Mouse (Mus musculus) intestine, embryonic 15.5 days (tissue): ENCODE results near the gene Gnptg. TPM values are rescaled to one million over a fixed set of nuclear protein-coding genes. Genes with fewer than 3 reads are reported as not detected.

ENCODE experiments used
- polyA plus RNA-seq: library from polyadenylated mRNA; unstranded; fragments of >200 nt; fragmentation: Nextera tagmentation; extraction: Ambion mirVana; gene quantifications from 2 replicates; pipeline ENCODE4 v1.2.1, GENCODE M21; 2015

Gnptg gene
- polyA plus RNA-seq, 1 experiment from 2014 or later = 40.6 TPM

Other genes with a start within 250 kb of the Gnptg start
- 5.2 and 5.3 TPM in 2 replicates for gene Cramp1l, start 224.3 kb downstream of the Gnptg start, polyA plus RNA-seq
- gene Ift140, start 224.0 kb downstream of the Gnptg start, polyA plus RNA-seq = 12.3 and 14.8 TPM in 2 replicates
- 22.8 and 23.2 TPM in 2 replicates for gene Tmem204, start 156.5 kb downstream of the Gnptg start, polyA plus RNA-seq
- gene Telo2, start 124.2 kb downstream of the Gnptg start, polyA plus RNA-seq = 34.0 and 39.3 TPM in 2 replicates
- 0.15 and 0.25 TPM in 2 replicates for gene Ptx4, start 119.4 kb downstream of the Gnptg start, polyA plus RNA-seq
- 20.3 and 20.4 TPM in 2 replicates for gene Clcn7, start 106.7 kb downstream of the Gnptg start, polyA plus RNA-seq
- 0.16 and 0.19 TPM in 2 replicates for gene Ccdc154, start 77.7 kb downstream of the Gnptg start, polyA plus RNA-seq
- gene Gm38655, start 64.7 kb downstream of the Gnptg start, polyA plus RNA-seq = 1.2 and 1.7 TPM in 2 replicates
- 37.4 and 39.5 TPM in 2 replicates for gene BC003965, start 55.6 kb downstream of the Gnptg start, polyA plus RNA-seq
- gene Unkl, start 51.7 kb downstream of the Gnptg start, polyA plus RNA-seq = 6.0 and 6.6 TPM in 2 replicates
- 37.7 and 38.5 TPM in 2 replicates for gene Tsr3, start within 50 bp of the Gnptg start, polyA plus RNA-seq
- gene Baiap3, start 16.2 kb upstream of the Gnptg start, polyA plus RNA-seq = 4.0 and 4.3 TPM in 2 replicates
- 490 and 556 TPM in 2 replicates for gene Ube2i, start 34.5 kb upstream of the Gnptg start, polyA plus RNA-seq
- gene Prss34, start 58.3 kb upstream of the Gnptg start, polyA plus RNA-seq = 0.62 TPM in 1 of 2 replicates, not detected in the other
- not detected in 2 replicates for gene Prss28, start 68.5 kb upstream of the Gnptg start, polyA plus RNA-seq
- not detected in 2 replicates for gene Prss29, start 78.5 kb upstream of the Gnptg start, polyA plus RNA-seq
- not detected in 2 replicates for gene Tpsab1, start 105.4 kb upstream of the Gnptg start, polyA plus RNA-seq
- 1.9 TPM in 2 replicates for gene Tpsb2, start 126.2 kb upstream of the Gnptg start, polyA plus RNA-seq
- gene Tpsg1, start 129.1 kb upstream of the Gnptg start, polyA plus RNA-seq = 14.3 and 17.6 TPM in 2 replicates
- 4.3 and 4.6 TPM in 2 replicates for gene Cacna1h, start 193.7 kb upstream of the Gnptg start, polyA plus RNA-seq
- gene Tekt4, start 214.5 kb upstream of the Gnptg start, polyA plus RNA-seq = not detected in 2 replicates